In the genomic region with DNA sequence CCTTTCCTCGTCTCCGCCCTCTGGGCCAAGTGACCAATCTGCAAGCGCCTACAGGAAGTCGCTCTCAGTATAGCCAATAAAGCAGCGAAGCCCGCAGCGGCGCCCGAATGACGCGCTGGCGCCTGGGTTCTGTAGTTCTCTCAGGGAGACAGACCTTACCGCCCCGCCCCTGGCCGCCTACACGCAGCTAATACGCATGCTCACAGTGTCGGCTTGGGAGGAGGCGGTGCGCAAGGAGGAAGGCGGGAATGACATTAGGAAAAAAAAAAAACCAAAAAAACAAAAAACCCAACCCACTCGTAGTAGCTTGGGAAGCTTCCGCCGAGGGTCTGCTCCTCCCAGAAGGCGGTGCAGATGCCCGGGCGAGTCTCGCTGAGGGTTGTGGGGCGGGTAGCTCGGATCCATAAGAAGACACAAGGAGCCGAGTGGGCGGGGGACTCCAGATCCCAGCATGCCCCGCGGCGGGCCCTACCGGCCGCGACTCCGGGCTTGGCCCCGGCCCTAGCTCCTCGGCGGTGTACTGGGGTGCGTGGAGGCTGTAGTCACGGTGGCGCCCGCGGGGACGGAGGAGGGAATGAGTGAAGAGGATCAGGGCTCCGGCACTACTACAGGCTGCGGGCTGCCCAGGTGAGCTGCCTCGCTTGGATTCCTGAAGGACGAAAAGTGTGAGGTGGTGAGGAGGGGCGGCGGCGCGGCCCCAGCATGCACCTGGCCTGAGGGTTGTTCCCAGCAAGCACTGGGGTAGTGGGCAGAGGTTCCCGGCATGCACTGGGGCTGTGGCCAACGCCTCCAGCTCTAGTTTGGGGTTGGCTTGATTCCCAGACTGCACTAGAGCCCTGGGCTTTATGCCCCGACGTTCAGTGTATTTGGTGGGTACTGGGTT, we compare ENCODE assay signal across 8 mouse cellular contexts. TPM values are rescaled to one million over a fixed set of nuclear protein-coding genes. Genes with fewer than 3 reads are reported as not detected.
DNase-seq lines count a peak whose midpoint lies in the region; ATAC-seq and TF ChIP-seq lines count a peak whose summit lies in the region.

A gene (plus strand): TSS at position 217 of the 883 bp plus-strand sequence.

- no peaks in the 10 kb centered on the region for H3K27me3 ChIP-seq in embryonic facial prominence, embryonic 13.5 days
- no peaks in the 10 kb centered on the region for H3K27me3 ChIP-seq in kidney, adult 2 months (replicated peaks; ENCODE audit: control insufficient read depth, insufficient read depth, low read length)
- no peaks in the 10 kb centered on the region for H3K27me3 ChIP-seq in limb, embryonic 12.5 days
- H3K27me3 ChIP-seq in midbrain, embryonic 15.5 days (replicated peaks) = no peaks in the 10 kb centered on the region
- no peaks in the 10 kb centered on the region for H3K27me3 ChIP-seq in spleen, adult 2 months (ENCODE audit: control insufficient read depth, insufficient read depth, low read length)

- ATAC-seq in embryonic facial prominence, embryonic 13.5 days (ENCODE audit: insufficient number of reproducible peaks, insufficient read depth, low FRiP score, low TSS enrichment, low read depth) = peak; percentile 92
- ATAC-seq in limb, embryonic 12.5 days (ENCODE audit: insufficient number of reproducible peaks, insufficient read depth, low FRiP score, low TSS enrichment, low read depth) = peak; percentile 90
- ATAC-seq in midbrain, embryonic 15.5 days (replicated peaks) = peak; percentile 92

- H3K27ac ChIP-seq in embryonic facial prominence, embryonic 13.5 days = peak within 1 kb of the TSS; percentile 100
- peak within 1 kb of the TSS; percentile 99 for H3K27ac ChIP-seq in kidney, adult 2 months (ENCODE audit: insufficient read depth, low read depth, low read length)
- peak within 1 kb of the TSS; percentile 98 for H3K27ac ChIP-seq in limb, embryonic 12.5 days
- peak within 1 kb of the TSS; percentile 100 for H3K27ac ChIP-seq in midbrain, embryonic 15.5 days
- peak within 1 kb of the TSS; percentile 99 for H3K27ac ChIP-seq in spleen, adult 2 months (ENCODE audit: insufficient read depth, low read length)

- no peak for TF ChIP-seq CTCF in kidney, adult 2 months (conservative IDR thresholded peaks at IDR 0.05; ENCODE audit: insufficient read depth, insufficient read length, low read depth, low read length)
- TF ChIP-seq CTCF in spleen, adult 2 months (IDR thresholded peaks at IDR 0.05; ENCODE audit: extremely low read depth, insufficient read depth, insufficient read length, insufficient replicate concordance) = no peak

- DNase-seq in 3134 (ENCODE audit: extremely low read depth, insufficient read length, low spot score) = peak; percentile 100
- DNase-seq in adrenal gland, postnatal 36 days = peak; percentile 99 to 100
- peak; percentile 100 for DNase-seq in heart, adult 18-20 months
- DNase-seq in kidney, adult 2 months = peak; percentile 100
- DNase-seq in spleen, adult 2 months (ENCODE audit: low read depth in 1 of 2, low spot score in 2 of 2) = peak; percentile 98 to 99

- H3K9me3 ChIP-seq in embryonic facial prominence, embryonic 13.5 days = no peaks in the 10 kb centered on the region
- H3K9me3 ChIP-seq in limb, embryonic 12.5 days = no peaks in the 10 kb centered on the region
- no peaks in the 10 kb centered on the region for H3K9me3 ChIP-seq in midbrain, embryonic 15.5 days

- H3K4me2 ChIP-seq in embryonic facial prominence, embryonic 13.5 days = peak within 1 kb of the TSS; percentile 88
- peak within 1 kb of the TSS; percentile 76 for H3K4me2 ChIP-seq in limb, embryonic 12.5 days
- H3K4me2 ChIP-seq in midbrain, embryonic 15.5 days = peak within 1 kb of the TSS; percentile 88

- under 1% methylated on average over 60 of the region's 60 CpGs for WGBS in embryonic facial prominence, embryonic 13.5 days
- WGBS in kidney, adult 2 months = 1% methylated on average over 60 of the region's 60 CpGs
- WGBS in limb, embryonic 12.5 days = under 1% methylated on average over 60 of the region's 60 CpGs
- under 1% methylated on average over 60 of the region's 60 CpGs for WGBS in midbrain, embryonic 15.5 days
- WGBS in spleen, adult 2 months = under 1% methylated on average over 60 of the region's 60 CpGs

- H3K4me1 ChIP-seq in embryonic facial prominence, embryonic 13.5 days = peaks cover 26% of the 10 kb centered on the region
- peaks cover 3% of the 10 kb centered on the region; the same call in 1 of the 2 replicates for H3K4me1 ChIP-seq in kidney, adult 2 months (ENCODE audit: control insufficient read depth, insufficient read depth, low read length)
- peaks cover 22% of the 10 kb centered on the region for H3K4me1 ChIP-seq in limb, embryonic 12.5 days (replicated peaks)
- peaks cover 38% of the 10 kb centered on the region for H3K4me1 ChIP-seq in midbrain, embryonic 15.5 days
- peaks cover 2% of the 10 kb centered on the region; the same call in 1 of the 2 replicates for H3K4me1 ChIP-seq in spleen, adult 2 months (ENCODE audit: control insufficient read depth, insufficient read depth, insufficient read length)

- H3K9ac ChIP-seq in embryonic facial prominence, embryonic 13.5 days = peak within 1 kb of the TSS; percentile 89
- H3K9ac ChIP-seq in limb, embryonic 12.5 days (replicated peaks) = peak within 1 kb of the TSS; percentile 84
- peak within 1 kb of the TSS; percentile 83 for H3K9ac ChIP-seq in midbrain, embryonic 15.5 days

- TF ChIP-seq POLR2A in kidney, adult 2 months (IDR thresholded peaks at IDR 0.05; ENCODE audit: low read depth, low read length) = peak; percentile 11
- TF ChIP-seq POLR2A in spleen, adult 2 months (IDR thresholded peaks at IDR 0.05; ENCODE audit: low read depth, low read length) = peak; percentile 9; the same call in 1 of the 2 replicates

- H3K4me3 ChIP-seq in embryonic facial prominence, embryonic 13.5 days = peak within 1 kb of the TSS; percentile 70
- H3K4me3 ChIP-seq in kidney, adult 2 months (ENCODE audit: insufficient read depth, low read depth, low read length) = peak within 1 kb of the TSS; percentile 77
- H3K4me3 ChIP-seq in limb, embryonic 12.5 days (replicated peaks) = peak within 1 kb of the TSS; percentile 70
- peak within 1 kb of the TSS; percentile 66 for H3K4me3 ChIP-seq in midbrain, embryonic 15.5 days
- peak within 1 kb of the TSS; percentile 93 for H3K4me3 ChIP-seq in spleen, adult 2 months (ENCODE audit: extremely low read depth, insufficient read depth, insufficient read length)

- H3K36me3 ChIP-seq in embryonic facial prominence, embryonic 13.5 days = peaks cover 30% of the 10 kb centered on the region
- H3K36me3 ChIP-seq in kidney, adult 2 months (ENCODE audit: control insufficient read depth, insufficient read depth, low read length) = no peaks in the 10 kb centered on the region
- H3K36me3 ChIP-seq in limb, embryonic 12.5 days = peaks cover 26% of the 10 kb centered on the region
- no peaks in the 10 kb centered on the region; the same call in 1 of the 2 replicates for H3K36me3 ChIP-seq in midbrain, embryonic 15.5 days (replicated peaks)
- peaks cover 3% of the 10 kb centered on the region; the same call in 1 of the 2 replicates for H3K36me3 ChIP-seq in spleen, adult 2 months (ENCODE audit: control insufficient read depth, insufficient read depth, low read length)

RNA-seq across cellular contexts. Expression of the gene that starts here (rescaled TPM):
- total RNA-seq in adrenal gland, postnatal 36 days (2021) = 10 to 100 TPM; 32.5 to 33.5 TPM
- 100 and 110 TPM in 2 replicates for polyA plus RNA-seq in embryonic facial prominence, embryonic 13.5 days (2015; fragmentation: Nextera tagmentation; extraction: Ambion mirVana)
- 10 to 100 TPM; 40.1 to 43.0 TPM for total RNA-seq in heart, adult 18-20 months (2021)
- 54.9 and 62.1 TPM in 2 replicates for polyA plus RNA-seq in kidney, adult 2 months (2012; rRNA removed)
- 109 and 111 TPM in 2 replicates for polyA plus RNA-seq in limb, embryonic 12.5 days (2016; fragmentation: Nextera tagmentation; extraction: Ambion mirVana)
- 104 and 108 TPM in 2 replicates for polyA plus RNA-seq in midbrain, embryonic 15.5 days (2015; fragmentation: Nextera tagmentation; extraction: Ambion mirVana)
- polyA plus RNA-seq in spleen, adult 2 months (2012; rRNA removed) = 53.9 and 58.4 TPM in 2 replicates

Comparison
In these comparisons a context has a peak if more than half of its experiments do, and no peak if none do; other contexts are left out.
1. Peak in every context shown above with its lines: DNase-seq, ATAC-seq, H3K4me3 ChIP-seq and H3K27ac ChIP-seq.